Mouse (Mus musculus) neural tube, embryonic 14.5 days (tissue): ENCODE results near the gene Cdk2ap2. TPM values are rescaled to one million over a fixed set of nuclear protein-coding genes. Genes with fewer than 3 reads are reported as not detected.

Experiments used
- ATAC-seq: fragments of 200-750 bp; cut with Nextera tagmentation; 2 replicates; pipeline ENCODE4 v1.8.0; 2017; ENCODE audit warnings: low read depth, mild to moderate bottlenecking, moderate TSS enrichment, moderate library complexity
- H3K27ac ChIP-seq: fragments of 300-500 bp; sonication (generic); 2 replicates; pipeline ENCODE4 v1.5.1; 2014; ENCODE audit warnings: low read depth, mild to moderate bottlenecking, control low read depth, low read length, moderate library complexity, mixed read lengths
- H3K27me3 ChIP-seq: fragments of 300-500 bp; sonication (generic); 2 replicates; pipeline ENCODE4 v1.6.1; 2014; ENCODE audit warnings: low read length; ENCODE audit not compliant: control insufficient read depth, insufficient read depth
- H3K36me3 ChIP-seq: fragments of 300-500 bp; sonication (generic); 2 replicates; pipeline ENCODE4 v1.6.1; 2014; ENCODE audit warnings: low read length, mixed read lengths; ENCODE audit not compliant: control insufficient read depth, insufficient read depth
- H3K4me1 ChIP-seq: fragments of 300-500 bp; sonication (generic); 2 replicates; pipeline ENCODE4 v1.6.1; 2014; ENCODE audit warnings: low read length; ENCODE audit not compliant: control insufficient read depth, insufficient read depth
- H3K4me2 ChIP-seq: fragments of 300-500 bp; sonication (generic); 2 replicates; pipeline ENCODE4 v1.6.1; 2014; ENCODE audit warnings: mild to moderate bottlenecking, low read depth, low read length, control low read depth
- H3K4me3 ChIP-seq: fragments of 300-500 bp; sonication (generic); 2 replicates; pipeline ENCODE4 v1.5.1; 2014; ENCODE audit warnings: low read depth, low read length, control low read depth, mixed read lengths
- H3K9ac ChIP-seq: fragments of 300-500 bp; sonication (generic); replicated peaks from 2 replicates; pipeline ENCODE4 v1.6.1; 2014; ENCODE audit warnings: low read depth, mild to moderate bottlenecking, control low read depth, low read length, mixed read lengths
- H3K9me3 ChIP-seq: fragments of 300-500 bp; sonication (generic); 2 replicates; pipeline ENCODE4 v1.6.1; 2016; ENCODE audit warnings: low read length; ENCODE audit not compliant: control insufficient read depth
- WGBS: fragments of 180-500 bp; shearing (Covaris S2); extraction: QIAGEN DNeasy Blood & Tissue Kit; methylation state at CpG from one replicate; pipeline ENCODE4 v1.1.7; 2014; 5-methylcytosine and 5-hydroxymethylcytosine counted together
- polyA plus RNA-seq: library from polyadenylated mRNA; unstranded; fragments of >200 nt; fragmentation: Nextera tagmentation; extraction: Ambion mirVana; gene quantifications from 2 replicates; pipeline ENCODE4 v1.2.1, GENCODE M21; 2014

Cdk2ap2 gene
- polyA plus RNA-seq, 1 experiment from 2014 or later, result 81.1 TPM

GRCm38 (mm10) chr19:4072706-4073424 is 24.1 kb upstream of the Cdk2ap2 start:
- Histone ChIP-seq H3K27ac (no peak overlapping the region), H3K27me3 (no peaks in the 10 kb centered on the region), H3K4me1 (no peaks in the 10 kb centered on the region), H3K9me3 (no peaks in the 10 kb centered on the region), H3K9ac (no peak overlapping the region), H3K4me2 (no peak overlapping the region), H3K36me3 (no peaks in the 10 kb centered on the region), H3K4me3 (no peak overlapping the region)
- ATAC-seq, result no peak
- 68% methylated on average over 6 of the region's 6 CpGs for WGBS

- no peak overlapping the region for H3K9ac ChIP-seq
- no peak overlapping the region for H3K4me2 ChIP-seq
- WGBS, result 77% methylated on average over 1 of the region's 1 CpGs
- no peaks in the 10 kb centered on the region for H3K27me3 ChIP-seq
- ATAC-seq, result no peak
- H3K4me3 ChIP-seq, result no peak overlapping the region
- no peaks in the 10 kb centered on the region for H3K4me1 ChIP-seq
- H3K36me3 ChIP-seq, result no peaks in the 10 kb centered on the region
- H3K27ac ChIP-seq, result no peak overlapping the region
- H3K9me3 ChIP-seq, result no peaks in the 10 kb centered on the region
Measured at GRCm38 (mm10) chr19:4075531-4075930, 21.5 kb upstream of the Cdk2ap2 start.

DNA sequence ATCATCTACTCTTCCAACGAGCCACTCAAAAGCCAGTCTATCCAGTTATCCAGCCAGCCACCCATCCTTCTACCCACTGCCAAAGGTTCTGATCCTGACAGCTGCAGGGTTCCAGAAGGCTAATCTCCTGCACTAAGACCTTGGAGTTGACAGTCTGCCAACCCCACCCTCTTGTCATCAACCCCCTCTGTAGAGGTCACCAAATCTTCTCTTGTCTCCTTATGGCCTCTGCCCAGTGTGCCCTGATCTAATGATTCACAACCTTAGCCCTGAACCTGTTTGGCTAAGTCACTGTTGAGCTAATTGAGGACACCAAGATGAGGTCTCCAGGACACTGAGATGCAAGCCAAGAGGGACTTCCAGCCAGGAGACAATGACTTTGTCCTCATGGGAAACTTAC is 17.4 kb upstream of the Cdk2ap2 start:
- ATAC-seq, result no peak
- H3K4me3 ChIP-seq, result no peak overlapping the region
- no peak overlapping the region for H3K9ac ChIP-seq
- 79% methylated on average over 1 of the region's 1 CpGs for WGBS
- no peak overlapping the region for H3K27ac ChIP-seq
- H3K4me1 ChIP-seq, result no peaks in the 10 kb centered on the region
- H3K27me3 ChIP-seq, result no peaks in the 10 kb centered on the region
- H3K36me3 ChIP-seq, result no peaks in the 10 kb centered on the region
- H3K4me2 ChIP-seq, result no peak overlapping the region
- no peaks in the 10 kb centered on the region for H3K9me3 ChIP-seq

DNA sequence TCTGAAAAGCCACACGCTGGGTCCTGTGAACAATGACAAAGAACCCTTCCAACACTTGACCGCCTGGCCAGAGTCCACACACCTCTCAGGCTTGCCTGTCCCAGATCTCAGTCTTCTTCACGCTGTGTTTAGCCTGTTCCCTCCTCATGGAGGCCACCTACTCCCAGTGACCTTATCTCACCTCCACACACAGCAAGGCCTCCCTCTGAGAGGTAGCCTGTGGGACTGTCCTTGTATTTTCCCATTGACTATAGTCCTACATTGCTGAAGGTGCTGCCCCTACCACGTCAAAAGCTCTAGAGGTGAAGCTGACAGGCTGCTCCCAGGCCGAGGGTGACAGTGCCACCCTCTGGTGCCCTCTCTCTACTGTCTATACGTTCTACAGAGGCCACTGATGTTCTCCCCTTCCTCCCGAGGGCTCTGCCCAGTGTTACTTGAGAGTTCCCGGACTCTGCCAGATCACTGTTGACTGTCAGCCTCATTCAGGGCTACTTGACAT is 16.4 kb upstream of the Cdk2ap2 start:
- 66% methylated on average over 8 of the region's 8 CpGs for WGBS
- no peaks in the 10 kb centered on the region for H3K9me3 ChIP-seq
- H3K27me3 ChIP-seq, result no peaks in the 10 kb centered on the region
- no peak overlapping the region for H3K27ac ChIP-seq
- ATAC-seq, result no peak
- no peak overlapping the region for H3K9ac ChIP-seq
- no peaks in the 10 kb centered on the region for H3K36me3 ChIP-seq
- no peak overlapping the region for H3K4me3 ChIP-seq
- no peaks in the 10 kb centered on the region for H3K4me1 ChIP-seq
- H3K4me2 ChIP-seq, result no peak overlapping the region

DNA sequence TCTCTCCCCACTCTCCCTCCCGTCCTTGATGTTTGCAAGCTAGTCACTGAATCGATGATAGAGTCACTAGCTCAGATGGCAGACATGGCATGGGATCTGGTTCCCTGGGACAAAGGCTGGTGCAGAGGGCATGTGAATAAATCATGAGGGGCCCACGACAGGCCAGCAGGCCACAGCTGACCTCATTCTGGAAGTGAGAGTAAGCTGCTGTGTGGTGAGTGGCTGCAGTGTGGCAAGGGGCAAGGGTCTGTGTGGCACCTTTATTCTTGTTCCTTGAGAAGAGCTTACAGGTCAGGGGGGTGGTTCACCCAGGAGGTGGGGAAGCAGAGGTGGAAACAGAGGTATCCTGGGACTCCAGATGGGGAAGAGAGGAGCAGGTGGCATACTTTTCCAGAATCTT is 15.6 kb upstream of the Cdk2ap2 start, which contains the start of gene Cabp2:
Cabp2 (plus strand) TSS at position 185 of the 400 bp plus-strand sequence.
- 61% methylated on average over 3 of the region's 3 CpGs for WGBS
- ATAC-seq, result no peak

GRCm38 (mm10) chr19:4082219-4082965 is 14.6 kb upstream of the Cdk2ap2 start:
- no peak overlapping the region for H3K27ac ChIP-seq
- no peak overlapping the region for H3K4me2 ChIP-seq
- no peak overlapping the region for H3K9ac ChIP-seq
- H3K27me3 ChIP-seq, result no peaks in the 10 kb centered on the region
- no peaks in the 10 kb centered on the region for H3K9me3 ChIP-seq
- no peaks in the 10 kb centered on the region for H3K4me1 ChIP-seq
- no peaks in the 10 kb centered on the region for H3K36me3 ChIP-seq
- 84% methylated on average over 11 of the region's 11 CpGs for WGBS
- ATAC-seq, result no peak
- no peak overlapping the region for H3K4me3 ChIP-seq

More for the DNA sequence above, 15.6 kb upstream of the Cdk2ap2 start, which contains the start of gene Cabp2:
- H3K4me2 ChIP-seq, result no peak within 1 kb of the TSS
- H3K27ac ChIP-seq, result no peak within 1 kb of the TSS
- H3K27me3 ChIP-seq, result no peaks in the 10 kb centered on the region
- H3K4me3 ChIP-seq, result no peak within 1 kb of the TSS
- H3K36me3 ChIP-seq, result no peaks in the 10 kb centered on the region
- H3K9ac ChIP-seq, result no peak within 1 kb of the TSS
- no peaks in the 10 kb centered on the region for H3K9me3 ChIP-seq
- no peaks in the 10 kb centered on the region for H3K4me1 ChIP-seq

- Histone ChIP-seq H3K9me3 (no peaks in the 10 kb centered on the region), H3K4me2 (no peak overlapping the region), H3K4me1 (no peaks in the 10 kb centered on the region), H3K36me3 (no peaks in the 10 kb centered on the region), H3K4me3 (no peak overlapping the region), H3K27me3 (no peaks in the 10 kb centered on the region), H3K9ac (no peak overlapping the region), H3K27ac (no peak overlapping the region)
- 83% methylated on average over 7 of the region's 7 CpGs for WGBS
- ATAC-seq, result no peak
Measured at GRCm38 (mm10) chr19:4083316-4083715, 13.7 kb upstream of the Cdk2ap2 start.

- Histone ChIP-seq H3K36me3 (no peaks in the 10 kb centered on the region), H3K9ac (no peak overlapping the region), H3K4me2 (no peak overlapping the region), H3K27me3 (no peaks in the 10 kb centered on the region), H3K4me1 (no peaks in the 10 kb centered on the region), H3K27ac (no peak overlapping the region), H3K9me3 (no peaks in the 10 kb centered on the region), H3K4me3 (no peak overlapping the region)
- 39% methylated on average over 8 of the region's 8 CpGs for WGBS
- ATAC-seq, result no peak
Measured at GRCm38 (mm10) chr19:4083826-4084225, 13.2 kb upstream of the Cdk2ap2 start.

DNA sequence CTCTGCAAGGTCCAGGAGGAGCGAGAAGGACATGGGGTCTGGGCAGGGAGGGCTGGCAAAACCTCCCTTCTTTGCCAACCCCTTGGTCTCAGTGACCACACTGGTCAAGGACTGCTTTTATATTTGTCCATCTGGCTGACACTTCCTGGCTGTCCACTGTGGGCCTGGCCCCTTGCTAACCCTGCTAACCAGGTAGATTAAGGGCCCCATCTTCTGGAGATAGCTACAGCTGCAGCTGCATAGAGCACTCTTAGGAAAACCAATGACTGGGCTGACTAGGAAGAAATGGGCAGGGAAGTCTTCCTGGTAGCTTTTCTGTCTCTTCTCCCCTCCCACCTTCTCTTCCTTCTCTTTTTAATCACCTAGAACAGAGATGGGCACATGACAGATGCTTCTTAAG is 12.0 kb upstream of the Cdk2ap2 start:
- WGBS, result 91% methylated on average over 1 of the region's 1 CpGs
- no peak for ATAC-seq

More for the DNA sequence above, 12.0 kb upstream of the Cdk2ap2 start:
- Histone ChIP-seq H3K4me3 (no peak overlapping the region), H3K4me2 (no peak overlapping the region), H3K36me3 (no peaks in the 10 kb centered on the region), H3K27me3 (no peaks in the 10 kb centered on the region), H3K9me3 (no peaks in the 10 kb centered on the region), H3K9ac (no peak overlapping the region), H3K27ac (no peak overlapping the region), H3K4me1 (no peaks in the 10 kb centered on the region)
